Mouse (Mus musculus): Measurements from ENCODE around the gene Adamts17.

DNA sequence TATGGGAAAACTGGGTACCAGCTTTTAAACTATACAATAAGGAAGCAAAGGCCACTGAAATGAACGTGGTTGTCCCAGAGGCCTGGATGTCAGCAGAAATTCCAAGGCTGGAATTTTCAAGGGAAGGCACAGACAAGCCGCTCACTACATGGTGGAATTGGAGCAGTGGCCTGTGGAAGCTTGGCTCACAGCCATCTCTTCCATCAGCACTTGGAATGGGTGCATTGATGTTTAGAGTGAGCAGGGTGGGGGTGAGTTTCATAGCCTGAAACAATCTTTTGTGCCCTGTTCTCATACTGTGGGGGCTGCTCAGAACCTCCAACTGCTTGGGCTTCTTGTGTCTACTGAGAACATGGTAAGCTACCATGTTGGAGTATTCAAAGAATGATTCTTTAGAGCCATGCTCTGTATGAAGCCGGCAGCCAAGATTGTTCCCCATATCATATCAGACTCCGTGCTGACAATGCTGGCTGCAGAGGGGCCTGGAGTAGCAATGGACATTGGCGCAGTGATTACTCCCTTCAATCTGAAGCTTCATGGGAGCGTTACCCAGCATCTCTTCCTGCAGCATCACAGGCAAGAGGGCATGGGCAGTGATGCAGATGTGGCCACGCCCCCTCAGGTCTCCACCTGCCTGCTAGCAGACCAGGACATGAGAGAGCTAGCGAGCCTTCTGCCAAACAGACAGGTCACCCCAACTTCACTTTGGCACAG lies 96.7 kb downstream of the Adamts17 start:
- no peak for TF ChIP-seq CTCF (IDR thresholded peaks at IDR 0.05; ENCODE audit: borderline replicate concordance, control insufficient read depth, extremely low read depth, insufficient read depth, low read length, poor library complexity)
- no peak for TF ChIP-seq POLR2A (IDR thresholded peaks at IDR 0.05; ENCODE audit: control insufficient read depth, extremely low read depth, insufficient read depth, low read length, poor library complexity)
